Mouse (Mus musculus): Measurements from ENCODE around the gene Iqub.

DNA sequence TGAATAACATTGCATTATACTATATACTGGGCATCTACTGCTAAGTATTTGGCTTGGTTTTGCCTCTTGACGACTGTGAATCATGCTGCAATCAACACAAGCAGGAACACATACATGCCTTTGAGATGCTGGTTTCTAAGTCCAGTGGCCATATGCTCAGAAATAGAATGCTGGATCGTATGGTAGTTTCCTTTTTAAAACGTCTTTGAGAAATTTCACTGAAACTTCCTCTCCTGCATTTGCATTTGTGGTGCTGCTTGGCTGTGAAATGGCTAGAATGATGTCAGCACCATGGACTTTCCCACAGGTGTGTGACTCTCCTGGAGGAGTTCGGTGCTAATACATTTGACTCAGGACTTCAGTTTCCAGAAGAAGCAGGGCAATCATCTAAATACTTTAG, 25.2 kb upstream of the Iqub start:
- TF ChIP-seq POLR2A (IDR thresholded peaks at IDR 0.05; ENCODE audit: borderline replicate concordance, extremely low read depth, insufficient read depth, insufficient read length, poor library complexity, severe bottlenecking) (no peak), CTCF (IDR thresholded peaks at IDR 0.05; ENCODE audit: borderline replicate concordance, extremely low read depth, insufficient read depth, insufficient read length) (no peak)
